Mouse (Mus musculus): ENCODE measurements at regions not wholly inside any gene's neighbourhood (a gene's known extent, or its start where the extent isn't known, plus 50 kb on each side); places are given as distances from the start of the nearest gene placed in this dataset.

- TF ChIP-seq CTCF (conservative IDR thresholded peaks at IDR 0.05; ENCODE audit: low read length): peak; percentile 51; the same call in 1 of the 2 replicates
- no peak for TF ChIP-seq NANOG (IDR thresholded peaks at IDR 0.05; ENCODE audit: borderline replicate concordance, low read length)
These were observed 651.2 kb downstream of the Nxph1 start for GRCm38 (mm10) chr6:9599418-9599817.
